Mouse (Mus musculus): ENCODE measurements at regions not wholly inside any gene's neighbourhood (a gene's known extent, or its start where the extent isn't known, plus 50 kb on each side); places are given as distances from the start of the nearest gene placed in this dataset.
A peak's percentile ranks its signal among the peaks of the same experiment; 100 is the strongest.
"Not testable (repeated sequence)": the region's sequence is repeated elsewhere in the genome, so short reads cannot be mapped to it uniquely, and the experiment has no call there.

DNA sequence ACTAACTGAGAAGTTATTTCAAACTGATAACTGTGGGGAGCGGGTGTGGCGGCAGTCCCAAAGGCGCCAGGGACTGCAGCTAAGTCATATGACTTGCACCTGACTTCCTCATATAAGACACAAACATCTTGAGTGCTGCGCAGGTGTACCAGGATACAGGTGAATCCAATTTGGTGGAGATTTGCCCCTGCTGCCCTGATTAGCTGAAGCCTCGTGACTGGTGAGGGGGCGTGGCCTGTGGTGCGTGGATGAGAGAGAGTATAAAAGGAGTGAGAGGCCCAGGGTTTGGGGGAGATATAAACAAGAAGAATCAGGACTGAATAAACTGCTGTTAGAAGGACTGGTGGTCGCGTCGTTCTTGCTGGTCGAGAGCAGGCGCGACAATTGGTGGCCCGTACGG is 731.6 kb upstream of the Pcdh10 start:
- DNase-seq: not testable (repeated sequence)

DNA sequence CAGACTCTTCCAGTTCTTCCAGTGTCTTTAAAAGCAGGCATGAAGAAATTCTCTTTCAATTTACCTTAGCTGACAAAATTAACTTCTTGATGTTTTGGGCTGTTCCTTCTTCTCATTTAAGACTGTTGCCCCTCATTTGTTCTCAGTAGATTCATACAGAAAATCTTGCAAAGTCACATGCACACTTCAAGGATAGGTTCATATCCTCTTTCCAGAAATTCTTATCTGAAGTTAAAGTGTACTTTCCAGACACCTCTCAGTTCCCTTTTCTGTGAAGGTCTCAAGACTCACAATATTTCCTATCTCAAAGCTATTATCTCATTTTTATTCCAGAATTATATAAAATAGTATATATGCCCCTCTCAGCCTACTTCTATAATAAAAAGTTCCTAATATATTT is 681.8 kb upstream of the Pcdh10 start:
- DNase-seq: no peak

- no peak for DNase-seq
These were observed 681.1 kb upstream of the Pcdh10 start for GRCm38 (mm10) chr3:44697000-44697681.

GRCm38 (mm10) chr3:44701125-44701524 is 677.1 kb upstream of the Pcdh10 start:
- DNase-seq: no peak

GRCm38 (mm10) chr3:44705666-44706065 is 672.5 kb upstream of the Pcdh10 start:
- DNase-seq: peak; percentile 30

DNA sequence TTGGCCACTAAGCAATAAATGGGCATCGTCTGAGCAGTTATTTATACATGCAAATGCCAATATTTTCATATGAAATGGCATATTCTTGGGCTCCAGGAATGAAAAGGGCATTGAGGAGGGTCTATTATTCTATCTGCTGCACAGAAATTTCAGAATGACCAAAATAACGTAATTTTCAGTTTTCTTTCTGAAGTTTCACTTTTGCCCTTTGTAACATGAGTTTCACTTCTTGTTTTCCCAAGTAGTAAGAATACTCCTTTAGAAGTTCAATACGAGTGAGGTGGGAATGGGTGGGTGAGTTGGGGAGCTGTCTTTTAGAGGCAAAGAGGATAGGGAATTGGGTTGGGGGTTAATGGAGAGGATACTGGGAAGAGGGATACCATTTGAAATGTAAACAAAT is 662.7 kb upstream of the Pcdh10 start:
- no peak for DNase-seq
